Mouse (Mus musculus): ENCODE data around the gene Vpreb2.

DNA sequence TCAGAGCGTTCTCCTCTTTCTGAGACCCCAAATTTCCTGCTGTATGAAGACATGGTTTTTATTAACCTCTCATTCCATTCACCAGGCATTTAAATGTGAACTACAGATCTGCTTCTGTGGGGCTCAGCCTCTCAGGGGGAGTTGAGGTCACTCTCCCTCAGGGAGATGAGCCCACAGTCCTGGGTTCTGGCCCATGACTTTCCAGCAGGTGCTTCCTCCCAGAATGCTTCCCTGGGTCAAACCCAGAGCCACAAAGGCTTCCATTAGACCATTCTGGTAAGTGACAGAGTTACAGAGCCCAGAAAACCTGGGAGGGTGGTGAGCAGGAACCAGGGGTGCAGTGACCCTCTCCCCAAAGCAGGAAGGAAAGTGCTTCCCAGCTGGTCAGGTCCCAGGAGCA is at the start of gene Vpreb2:
- TF ChIP-seq POLR2A (IDR thresholded peaks at IDR 0.05; ENCODE audit: extremely low read depth, insufficient read depth, low read length) (no peak), CTCF (IDR thresholded peaks at IDR 0.05; ENCODE audit: low read depth, low read length) (no peak)

All from liver, adult 2 months (tissue).